Mouse (Mus musculus): ENCODE data around the gene Bst1. TPM values are rescaled to one million over a fixed set of nuclear protein-coding genes. Genes with fewer than 3 reads are reported as not detected.

Gene Bst1
- polyA plus RNA-seq, 1 experiment: 2.0 TPM

- H3K27me3 ChIP-seq (replicated peaks): peaks cover 2% of the 10 kb centered on the region
- H3K36me3 ChIP-seq (replicated peaks; ENCODE audit: low read length): no peaks in the 10 kb centered on the region
- H3K4me3 ChIP-seq (replicated peaks): no peak overlapping the region
- peaks cover 7% of the 10 kb centered on the region for H3K4me1 ChIP-seq
- no peak for TF ChIP-seq FLI1 (IDR thresholded peaks at IDR 0.05; ENCODE audit: low read length)
- no peak for TF ChIP-seq GATA1 (IDR thresholded peaks at IDR 0.05; ENCODE audit: borderline replicate concordance, low read length)
- peaks cover 4% of the 10 kb centered on the region; the same call in 1 of the 2 replicates for H3K9me3 ChIP-seq
These were observed 32.1 kb upstream of the Bst1 start for GRCm38 (mm10) chr5:43786607-43787006.

DNA sequence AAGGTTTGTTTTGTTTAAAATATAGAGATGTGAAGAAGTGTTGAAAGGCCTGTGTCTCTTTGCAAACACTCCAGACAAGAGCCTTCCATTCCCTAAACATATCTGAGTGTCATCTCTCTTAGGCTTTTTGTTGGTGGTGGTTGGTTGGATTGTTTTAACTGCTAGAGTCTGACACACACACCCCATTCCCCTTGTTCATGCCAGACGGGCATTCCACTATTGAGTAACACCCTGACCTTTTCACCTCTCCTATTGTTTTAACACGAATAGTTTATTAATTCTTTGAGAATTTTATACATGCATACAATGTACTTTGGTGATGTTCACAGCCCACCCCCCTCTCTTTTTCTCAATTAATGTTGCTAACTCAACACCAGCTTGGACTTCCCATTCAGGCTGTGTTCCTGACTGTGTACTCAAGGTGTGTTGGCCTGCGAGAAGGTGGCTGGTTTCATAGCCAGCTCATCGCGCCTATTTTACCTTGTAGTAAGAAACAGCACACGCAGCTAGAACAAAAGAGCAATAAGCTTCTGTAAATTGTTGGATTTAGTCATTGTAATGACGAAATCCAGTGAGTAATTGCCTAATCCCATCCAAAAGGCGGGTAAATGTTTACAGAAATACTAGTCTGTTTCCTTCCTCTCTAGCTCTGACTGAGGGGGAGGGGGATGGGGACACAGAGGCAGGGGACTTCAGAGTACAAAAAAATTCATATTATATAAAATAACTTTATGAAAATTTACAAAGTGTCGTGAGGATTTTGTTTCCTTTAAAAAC lies 30.5 kb upstream of the Bst1 start:
- no peak for TF ChIP-seq FLI1 (IDR thresholded peaks at IDR 0.05; ENCODE audit: low read length)
- TF ChIP-seq GATA1 (IDR thresholded peaks at IDR 0.05; ENCODE audit: borderline replicate concordance, low read length): no peak
- Histone ChIP-seq H3K27me3 (replicated peaks) (peaks cover 4% of the 10 kb centered on the region), H3K4me3 (replicated peaks) (no peak overlapping the region), H3K36me3 (replicated peaks; ENCODE audit: low read length) (no peaks in the 10 kb centered on the region), H3K9me3 (peaks cover 4% of the 10 kb centered on the region; the same call in 1 of the 2 replicates), H3K4me1 (no peaks in the 10 kb centered on the region)

DNA sequence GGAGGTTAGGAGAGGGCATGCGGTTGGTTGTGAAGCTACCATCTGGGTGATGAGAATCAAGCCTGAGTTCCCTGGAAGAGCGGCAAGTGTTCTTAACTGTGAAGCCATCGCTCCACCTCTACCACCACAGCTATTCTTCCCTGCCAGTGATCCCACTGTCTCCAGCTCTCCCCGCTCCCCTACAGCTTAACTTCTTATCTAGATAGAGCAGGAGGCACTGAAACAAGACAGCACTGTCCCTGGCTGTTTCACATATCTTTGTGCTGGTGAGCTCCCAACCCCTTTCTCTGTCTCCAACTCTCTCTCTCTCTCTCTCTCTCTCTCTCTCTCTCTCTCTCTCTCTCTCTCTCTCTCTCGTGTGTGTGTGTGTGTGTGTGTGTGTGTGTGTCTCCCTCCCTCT lies 26.3 kb upstream of the Bst1 start:
- Histone ChIP-seq H3K27me3 (replicated peaks) (peaks cover 4% of the 10 kb centered on the region), H3K4me3 (replicated peaks) (no peak overlapping the region), H3K9me3 (peaks cover 4% of the 10 kb centered on the region; the same call in 1 of the 2 replicates), H3K36me3 (replicated peaks; ENCODE audit: low read length) (no peaks in the 10 kb centered on the region), H3K4me1 (no peaks in the 10 kb centered on the region)
- TF ChIP-seq FLI1 (IDR thresholded peaks at IDR 0.05; ENCODE audit: low read length) (no peak), GATA1 (IDR thresholded peaks at IDR 0.05; ENCODE audit: borderline replicate concordance, low read length) (no peak)

DNA sequence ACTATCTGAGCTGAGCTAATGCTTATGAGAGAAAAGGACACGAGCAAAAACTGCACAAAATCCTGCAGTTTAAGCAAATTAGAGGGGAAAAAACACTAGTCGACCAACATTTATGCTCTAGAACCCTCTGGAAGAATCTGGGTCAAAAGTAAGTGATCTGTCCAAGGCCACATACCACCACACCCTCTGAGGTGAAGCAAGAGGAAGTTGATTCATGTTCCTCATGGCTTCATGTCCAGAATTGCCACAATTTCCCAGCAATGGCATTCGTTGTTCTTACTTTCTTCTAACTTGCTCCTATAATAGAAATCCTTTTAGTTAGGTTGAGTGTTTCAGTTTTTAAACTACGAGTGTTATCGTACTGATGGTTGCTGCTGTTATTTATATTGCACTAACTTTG lies 19.2 kb upstream of the Bst1 start:
- peaks cover 9% of the 10 kb centered on the region for H3K4me1 ChIP-seq
- peaks cover 6% of the 10 kb centered on the region; the same call in 1 of the 2 replicates for H3K9me3 ChIP-seq
- no peak overlapping the region for H3K4me3 ChIP-seq (replicated peaks)
- no peak for TF ChIP-seq FLI1 (IDR thresholded peaks at IDR 0.05; ENCODE audit: low read length)
- no peak for TF ChIP-seq GATA1 (IDR thresholded peaks at IDR 0.05; ENCODE audit: borderline replicate concordance, low read length)
- no peaks in the 10 kb centered on the region for H3K27me3 ChIP-seq (replicated peaks)
- no peaks in the 10 kb centered on the region for H3K36me3 ChIP-seq (replicated peaks; ENCODE audit: low read length)

DNA sequence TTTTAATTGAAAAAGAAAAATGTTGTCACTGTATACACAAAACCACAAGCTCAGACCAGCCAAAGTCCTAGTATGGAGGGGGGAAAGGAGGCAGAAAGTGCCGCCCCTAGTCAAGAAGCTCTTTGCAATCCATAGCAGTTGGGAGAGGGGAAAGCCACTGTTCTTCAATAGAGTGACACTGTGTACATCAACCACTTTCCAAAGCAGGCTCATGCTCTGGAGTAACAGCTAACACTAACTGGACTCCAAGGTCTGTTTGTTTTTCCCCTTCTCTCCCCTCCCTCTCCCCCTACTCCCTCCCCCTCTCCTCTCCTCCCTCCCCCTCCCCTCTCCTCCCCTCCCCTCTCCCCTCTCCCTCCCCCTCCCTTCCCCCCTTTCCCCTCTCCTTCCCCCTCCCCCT lies 18.0 kb upstream of the Bst1 start:
- Histone ChIP-seq H3K9me3 (peaks cover 10% of the 10 kb centered on the region), H3K27me3 (replicated peaks) (no peaks in the 10 kb centered on the region), H3K4me3 (replicated peaks) (no peak overlapping the region), H3K4me1 (peaks cover 9% of the 10 kb centered on the region), H3K36me3 (replicated peaks; ENCODE audit: low read length) (no peaks in the 10 kb centered on the region)
- TF ChIP-seq FLI1 (IDR thresholded peaks at IDR 0.05; ENCODE audit: low read length) (no peak), GATA1 (IDR thresholded peaks at IDR 0.05; ENCODE audit: borderline replicate concordance, low read length) (no peak)

DNA sequence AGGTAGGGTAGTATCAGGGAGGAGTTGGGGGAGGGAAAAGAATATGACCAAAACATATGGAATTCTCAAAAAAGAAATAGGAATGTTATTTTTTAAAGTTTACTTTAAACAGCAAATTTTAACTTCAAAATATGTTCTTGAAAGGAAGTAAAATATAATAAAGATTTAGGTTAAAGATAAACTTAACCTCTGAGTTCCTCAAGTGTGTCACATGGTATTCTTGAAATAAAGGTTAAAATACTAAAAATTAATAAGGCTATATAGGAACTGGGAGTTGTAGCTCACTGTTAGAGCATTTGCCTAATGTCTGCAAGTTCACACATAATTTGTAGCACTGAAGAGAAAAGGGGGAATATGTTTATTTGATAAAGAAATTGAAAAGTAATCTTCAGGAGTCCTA lies 17.4 kb upstream of the Bst1 start:
- H3K36me3 ChIP-seq (replicated peaks; ENCODE audit: low read length): no peaks in the 10 kb centered on the region

GRCm38 (mm10) chr5:43801798-43802197 lies 16.9 kb upstream of the Bst1 start:
- H3K36me3 ChIP-seq (replicated peaks; ENCODE audit: low read length): no peaks in the 10 kb centered on the region
- no peak overlapping the region for H3K4me3 ChIP-seq (replicated peaks)

More for the DNA sequence above, 17.4 kb upstream of the Bst1 start:
- no peaks in the 10 kb centered on the region for H3K27me3 ChIP-seq (replicated peaks)
- peaks cover 9% of the 10 kb centered on the region for H3K4me1 ChIP-seq
- TF ChIP-seq GATA1 (IDR thresholded peaks at IDR 0.05; ENCODE audit: borderline replicate concordance, low read length) (no peak), FLI1 (IDR thresholded peaks at IDR 0.05; ENCODE audit: low read length) (no peak)
- H3K4me3 ChIP-seq (replicated peaks): no peak overlapping the region
- H3K9me3 ChIP-seq: peaks cover 10% of the 10 kb centered on the region

DNA sequence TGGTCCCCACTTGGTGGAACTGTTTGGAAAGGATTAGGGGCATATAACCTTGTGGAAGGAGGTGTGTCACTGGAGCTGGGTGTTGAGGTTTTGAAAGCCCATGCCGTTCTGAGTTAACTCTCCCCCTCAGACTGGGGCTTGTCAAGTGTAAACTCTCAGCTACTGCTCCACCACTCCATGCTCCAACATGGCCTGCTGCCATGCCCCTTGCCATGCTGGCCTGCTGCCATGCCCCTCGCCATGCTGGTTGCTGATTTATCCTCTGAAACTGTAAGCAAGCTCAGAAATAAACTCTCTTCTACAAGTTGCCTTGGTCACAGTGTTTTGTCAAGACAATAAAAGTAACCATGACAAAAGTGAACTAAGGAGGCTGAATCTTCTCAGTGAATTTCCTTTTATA lies 13.3 kb upstream of the Bst1 start:
- Histone ChIP-seq H3K27me3 (replicated peaks) (peaks cover 7% of the 10 kb centered on the region), H3K36me3 (replicated peaks; ENCODE audit: low read length) (no peaks in the 10 kb centered on the region), H3K9me3 (peaks cover 16% of the 10 kb centered on the region), H3K4me1 (peaks cover 7% of the 10 kb centered on the region; the same call in 1 of the 2 replicates), H3K4me3 (replicated peaks) (no peak overlapping the region)
- TF ChIP-seq FLI1 (IDR thresholded peaks at IDR 0.05; ENCODE audit: low read length): no peak
- TF ChIP-seq GATA1 (IDR thresholded peaks at IDR 0.05; ENCODE audit: borderline replicate concordance, low read length): no peak

More at GRCm38 (mm10) chr5:43801798-43802197, 16.9 kb upstream of the Bst1 start:
- TF ChIP-seq FLI1 (IDR thresholded peaks at IDR 0.05; ENCODE audit: low read length) (no peak), GATA1 (IDR thresholded peaks at IDR 0.05; ENCODE audit: borderline replicate concordance, low read length) (no peak)
- peaks cover 9% of the 10 kb centered on the region for H3K4me1 ChIP-seq
- peaks cover 10% of the 10 kb centered on the region for H3K9me3 ChIP-seq
- no peaks in the 10 kb centered on the region for H3K27me3 ChIP-seq (replicated peaks)

- Histone ChIP-seq H3K27me3 (replicated peaks) (peaks cover 7% of the 10 kb centered on the region), H3K36me3 (replicated peaks; ENCODE audit: low read length) (no peaks in the 10 kb centered on the region), H3K9me3 (peaks cover 16% of the 10 kb centered on the region), H3K4me3 (replicated peaks) (no peak overlapping the region), H3K4me1 (0 out of 2 replicates have a peak, but pooled peaks cover 3% of the 10 kb centered on the region)
- TF ChIP-seq FLI1 (IDR thresholded peaks at IDR 0.05; ENCODE audit: low read length) (no peak), GATA1 (IDR thresholded peaks at IDR 0.05; ENCODE audit: borderline replicate concordance, low read length) (no peak)
These were observed 12.3 kb upstream of the Bst1 start for GRCm38 (mm10) chr5:43806340-43806739.

DNA sequence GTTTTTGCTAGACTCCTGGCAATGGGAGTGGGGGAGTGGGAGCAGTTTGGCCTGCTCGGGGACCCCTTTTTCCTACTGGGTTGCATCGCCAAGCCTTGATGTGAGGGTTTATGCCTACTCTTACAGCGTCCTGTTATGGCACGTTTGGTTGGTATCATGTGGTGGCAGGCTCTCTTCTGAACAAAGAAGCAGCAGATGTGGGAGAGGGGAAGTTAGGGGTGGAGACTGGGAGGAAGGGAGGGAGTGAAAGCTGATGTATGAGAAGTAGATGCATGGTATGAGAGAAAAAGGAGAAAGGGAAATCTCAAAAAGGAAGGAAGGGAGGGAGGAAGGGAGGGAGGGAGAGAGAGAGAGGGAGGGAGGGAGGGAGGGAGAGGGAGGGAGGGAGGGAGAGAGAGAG lies 11.8 kb upstream of the Bst1 start:
- H3K4me1 ChIP-seq: 0 out of 2 replicates have a peak, but pooled peaks cover 3% of the 10 kb centered on the region
- TF ChIP-seq GATA1 (IDR thresholded peaks at IDR 0.05; ENCODE audit: borderline replicate concordance, low read length): no peak
- no peak for TF ChIP-seq FLI1 (IDR thresholded peaks at IDR 0.05; ENCODE audit: low read length)
- peaks cover 7% of the 10 kb centered on the region for H3K27me3 ChIP-seq (replicated peaks)
- H3K9me3 ChIP-seq: peaks cover 16% of the 10 kb centered on the region
- H3K4me3 ChIP-seq (replicated peaks): no peak overlapping the region
- H3K36me3 ChIP-seq (replicated peaks; ENCODE audit: low read length): no peaks in the 10 kb centered on the region
